Mouse (Mus musculus): ENCODE data around the gene Tomm20. TPM values are rescaled to one million over a fixed set of nuclear protein-coding genes. Genes with fewer than 3 reads are reported as not detected.
A peak's percentile ranks its signal among the peaks of the same experiment; 100 is the strongest.

The Tomm20 gene
- polyA plus RNA-seq, 1 experiment from 2014 or later = 222 TPM

- 94% methylated on average over 10 of the region's 10 CpGs for WGBS
- H3K36me3 ChIP-seq (ENCODE audit: control insufficient read depth, insufficient read depth, low read length) = peaks cover 10% of the 10 kb centered on the region; the same call in 1 of the 2 replicates
- no peaks in the 10 kb centered on the region for H3K4me1 ChIP-seq (ENCODE audit: control insufficient read depth, insufficient read depth, low read length)
- ATAC-seq (ENCODE audit: low read depth) = peak; percentile 44; the same call in 1 of the 2 replicates
- no peak overlapping the region for H3K4me3 ChIP-seq (ENCODE audit: low read depth, low read length)
- no peak overlapping the region for H3K4me2 ChIP-seq (ENCODE audit: low read depth, low read length)
- H3K27ac ChIP-seq (ENCODE audit: low read depth, low read length) = no peak overlapping the region
- no peak overlapping the region for H3K9ac ChIP-seq (replicated peaks; ENCODE audit: low read depth, low read length)
- no peaks in the 10 kb centered on the region for H3K9me3 ChIP-seq (ENCODE audit: control insufficient read depth, low read length)
- no peaks in the 10 kb centered on the region for H3K27me3 ChIP-seq (ENCODE audit: control insufficient read depth, insufficient read depth, low read length)
These were observed 16.7 kb downstream of the Tomm20 start for GRCm38 (mm10) chr8:126928755-126929505.

- ATAC-seq (ENCODE audit: low read depth) = no peak
These were observed 17.6 kb downstream of the Tomm20 start for GRCm38 (mm10) chr8:126928028-126928427.

GRCm38 (mm10) chr8:126927058-126927457 is 18.6 kb downstream of the Tomm20 start:
- H3K9ac ChIP-seq (replicated peaks; ENCODE audit: low read depth, low read length) = no peak overlapping the region
- H3K4me3 ChIP-seq (ENCODE audit: low read depth, low read length) = no peak overlapping the region
- H3K36me3 ChIP-seq (ENCODE audit: control insufficient read depth, insufficient read depth, low read length) = no peaks in the 10 kb centered on the region; the same call in 1 of the 2 replicates
- ATAC-seq (ENCODE audit: low read depth) = no peak
- H3K27me3 ChIP-seq (ENCODE audit: control insufficient read depth, insufficient read depth, low read length) = no peaks in the 10 kb centered on the region
- WGBS = 62% methylated on average over 1 of the region's 1 CpGs
- H3K4me1 ChIP-seq (ENCODE audit: control insufficient read depth, insufficient read depth, low read length) = no peaks in the 10 kb centered on the region
- H3K9me3 ChIP-seq (ENCODE audit: control insufficient read depth, low read length) = no peaks in the 10 kb centered on the region
- H3K4me2 ChIP-seq (ENCODE audit: low read depth, low read length) = no peak overlapping the region
- no peak overlapping the region for H3K27ac ChIP-seq (ENCODE audit: low read depth, low read length)

More at GRCm38 (mm10) chr8:126928028-126928427, 17.6 kb downstream of the Tomm20 start:
- peaks cover 5% of the 10 kb centered on the region; the same call in 1 of the 2 replicates for H3K36me3 ChIP-seq (ENCODE audit: control insufficient read depth, insufficient read depth, low read length)
- H3K4me2 ChIP-seq (ENCODE audit: low read depth, low read length) = no peak overlapping the region
- no peaks in the 10 kb centered on the region for H3K4me1 ChIP-seq (ENCODE audit: control insufficient read depth, insufficient read depth, low read length)
- H3K9ac ChIP-seq (replicated peaks; ENCODE audit: low read depth, low read length) = no peak overlapping the region
- no peak overlapping the region for H3K4me3 ChIP-seq (ENCODE audit: low read depth, low read length)
- no peaks in the 10 kb centered on the region for H3K27me3 ChIP-seq (ENCODE audit: control insufficient read depth, insufficient read depth, low read length)
- H3K9me3 ChIP-seq (ENCODE audit: control insufficient read depth, low read length) = no peaks in the 10 kb centered on the region
- H3K27ac ChIP-seq (ENCODE audit: low read depth, low read length) = no peak overlapping the region

- Histone ChIP-seq H3K27ac (ENCODE audit: low read depth, low read length) (no peak overlapping the region), H3K4me3 (ENCODE audit: low read depth, low read length) (no peak overlapping the region), H3K4me1 (ENCODE audit: control insufficient read depth, insufficient read depth, low read length) (no peaks in the 10 kb centered on the region), H3K27me3 (ENCODE audit: control insufficient read depth, insufficient read depth, low read length) (no peaks in the 10 kb centered on the region), H3K9me3 (ENCODE audit: control insufficient read depth, low read length) (no peaks in the 10 kb centered on the region), H3K36me3 (ENCODE audit: control insufficient read depth, insufficient read depth, low read length) (no peaks in the 10 kb centered on the region), H3K9ac (replicated peaks; ENCODE audit: low read depth, low read length) (no peak overlapping the region), H3K4me2 (ENCODE audit: low read depth, low read length) (no peak overlapping the region)
- WGBS = 98% methylated on average over 7 of the region's 7 CpGs
- ATAC-seq (ENCODE audit: low read depth) = no peak
These were observed 22.7 kb downstream of the Tomm20 start for GRCm38 (mm10) chr8:126922981-126923380.

- H3K27ac ChIP-seq (ENCODE audit: low read depth, low read length) = no peak overlapping the region
- H3K4me1 ChIP-seq (ENCODE audit: control insufficient read depth, insufficient read depth, low read length) = no peaks in the 10 kb centered on the region
- no peaks in the 10 kb centered on the region for H3K9me3 ChIP-seq (ENCODE audit: control insufficient read depth, low read length)
- 94% methylated on average over 3 of the region's 3 CpGs for WGBS
- H3K4me2 ChIP-seq (ENCODE audit: low read depth, low read length) = no peak overlapping the region
- H3K4me3 ChIP-seq (ENCODE audit: low read depth, low read length) = no peak overlapping the region
- H3K9ac ChIP-seq (replicated peaks; ENCODE audit: low read depth, low read length) = no peak overlapping the region
- H3K27me3 ChIP-seq (ENCODE audit: control insufficient read depth, insufficient read depth, low read length) = no peaks in the 10 kb centered on the region
- ATAC-seq (ENCODE audit: low read depth) = no peak; the same call in 1 of the 2 replicates
- H3K36me3 ChIP-seq (ENCODE audit: control insufficient read depth, insufficient read depth, low read length) = no peaks in the 10 kb centered on the region
These were observed 24.2 kb downstream of the Tomm20 start for GRCm38 (mm10) chr8:126921432-126921831.

GRCm38 (mm10) chr8:126920845-126921244 is 24.8 kb downstream of the Tomm20 start:
- no peaks in the 10 kb centered on the region for H3K36me3 ChIP-seq (ENCODE audit: control insufficient read depth, insufficient read depth, low read length)
- peak; percentile 87 for ATAC-seq (ENCODE audit: low read depth)
- no peak overlapping the region for H3K4me2 ChIP-seq (ENCODE audit: low read depth, low read length)
- no peak overlapping the region for H3K9ac ChIP-seq (replicated peaks; ENCODE audit: low read depth, low read length)
- no peaks in the 10 kb centered on the region for H3K9me3 ChIP-seq (ENCODE audit: control insufficient read depth, low read length)
- H3K4me1 ChIP-seq (ENCODE audit: control insufficient read depth, insufficient read depth, low read length) = no peaks in the 10 kb centered on the region
- no peak overlapping the region; the same call in 1 of the 2 replicates for H3K27ac ChIP-seq (ENCODE audit: low read depth, low read length)
- WGBS = 27% methylated on average over 3 of the region's 3 CpGs
- no peaks in the 10 kb centered on the region for H3K27me3 ChIP-seq (ENCODE audit: control insufficient read depth, insufficient read depth, low read length)
- H3K4me3 ChIP-seq (ENCODE audit: low read depth, low read length) = no peak overlapping the region

GRCm38 (mm10) chr8:126920386-126920785 is 25.3 kb downstream of the Tomm20 start:
- H3K27ac ChIP-seq (ENCODE audit: low read depth, low read length) = no peak overlapping the region
- 0 out of 2 replicates have a peak, but pooled peaks have one; percentile 5 for ATAC-seq (ENCODE audit: low read depth)
- 89% methylated on average over 6 of the region's 6 CpGs for WGBS

GRCm38 (mm10) chr8:126919703-126920102 is 25.9 kb downstream of the Tomm20 start:
- ATAC-seq (ENCODE audit: low read depth) = no peak
- Histone ChIP-seq H3K27ac (ENCODE audit: low read depth, low read length) (no peak overlapping the region), H3K4me2 (ENCODE audit: low read depth, low read length) (no peak overlapping the region), H3K9me3 (ENCODE audit: control insufficient read depth, low read length) (no peaks in the 10 kb centered on the region), H3K36me3 (ENCODE audit: control insufficient read depth, insufficient read depth, low read length) (no peaks in the 10 kb centered on the region), H3K9ac (replicated peaks; ENCODE audit: low read depth, low read length) (no peak overlapping the region), H3K4me1 (ENCODE audit: control insufficient read depth, insufficient read depth, low read length) (no peaks in the 10 kb centered on the region), H3K4me3 (ENCODE audit: low read depth, low read length) (no peak overlapping the region), H3K27me3 (ENCODE audit: control insufficient read depth, insufficient read depth, low read length) (no peaks in the 10 kb centered on the region)
- WGBS = 91% methylated on average over 5 of the region's 5 CpGs

More at GRCm38 (mm10) chr8:126920386-126920785, 25.3 kb downstream of the Tomm20 start:
- Histone ChIP-seq H3K36me3 (ENCODE audit: control insufficient read depth, insufficient read depth, low read length) (no peaks in the 10 kb centered on the region), H3K4me3 (ENCODE audit: low read depth, low read length) (no peak overlapping the region), H3K9me3 (ENCODE audit: control insufficient read depth, low read length) (no peaks in the 10 kb centered on the region), H3K9ac (replicated peaks; ENCODE audit: low read depth, low read length) (no peak overlapping the region), H3K27me3 (ENCODE audit: control insufficient read depth, insufficient read depth, low read length) (no peaks in the 10 kb centered on the region), H3K4me1 (ENCODE audit: control insufficient read depth, insufficient read depth, low read length) (no peaks in the 10 kb centered on the region), H3K4me2 (ENCODE audit: low read depth, low read length) (no peak overlapping the region)

GRCm38 (mm10) chr8:126919255-126919654 is 26.4 kb downstream of the Tomm20 start:
- H3K9me3 ChIP-seq (ENCODE audit: control insufficient read depth, low read length) = no peaks in the 10 kb centered on the region

More at GRCm38 (mm10) chr8:126919255-126919654, 26.4 kb downstream of the Tomm20 start:
- Histone ChIP-seq H3K27ac (ENCODE audit: low read depth, low read length) (no peak overlapping the region), H3K9ac (replicated peaks; ENCODE audit: low read depth, low read length) (no peak overlapping the region), H3K4me1 (ENCODE audit: control insufficient read depth, insufficient read depth, low read length) (0 out of 2 replicates have a peak, but pooled peaks cover 2% of the 10 kb centered on the region), H3K27me3 (ENCODE audit: control insufficient read depth, insufficient read depth, low read length) (no peaks in the 10 kb centered on the region), H3K36me3 (ENCODE audit: control insufficient read depth, insufficient read depth, low read length) (no peaks in the 10 kb centered on the region), H3K4me3 (ENCODE audit: low read depth, low read length) (no peak overlapping the region), H3K4me2 (ENCODE audit: low read depth, low read length) (no peak overlapping the region)
- 68% methylated on average over 2 of the region's 2 CpGs for WGBS
- ATAC-seq (ENCODE audit: low read depth) = no peak
